Mouse (Mus musculus): Measurements from ENCODE around the gene Nme7. TPM values are rescaled to one million over a fixed set of nuclear protein-coding genes. Genes with fewer than 3 reads are reported as not detected.

Gene Nme7
- polyA plus RNA-seq, 1 experiment from 2014 or later: 16.1 TPM

- 65% methylated on average over 6 of the region's 6 CpGs for WGBS
- Histone ChIP-seq H3K4me3 (no peak overlapping the region), H3K9ac (peak overlapping the region; percentile 4; the same call in 1 of the 2 replicates), H3K36me3 (peaks cover 32% of the 10 kb centered on the region; the same call in 1 of the 2 replicates), H3K9me3 (replicated peaks) (no peaks in the 10 kb centered on the region), H3K4me1 (replicated peaks) (peaks cover 57% of the 10 kb centered on the region), H3K27ac (peak overlapping the region; percentile 32), H3K27me3 (peaks cover 3% of the 10 kb centered on the region; the same call in 1 of the 2 replicates), H3K4me2 (no peak overlapping the region)
- no peak for ATAC-seq (replicated peaks; ENCODE audit: insufficient number of reproducible peaks, insufficient read depth, low FRiP score, low read depth)
Measured at GRCm38 (mm10) chr1:164452580-164452979, 148.7 kb downstream of the Nme7 start.

GRCm38 (mm10) chr1:164453146-164453545 lies 149.2 kb downstream of the Nme7 start:
- peak overlapping the region; percentile 32 for H3K27ac ChIP-seq
- H3K4me1 ChIP-seq (replicated peaks): peaks cover 57% of the 10 kb centered on the region
- H3K36me3 ChIP-seq: peaks cover 26% of the 10 kb centered on the region; the same call in 1 of the 2 replicates
- 80% methylated on average over 8 of the region's 8 CpGs for WGBS
- H3K9me3 ChIP-seq (replicated peaks): no peaks in the 10 kb centered on the region
- peaks cover 3% of the 10 kb centered on the region; the same call in 1 of the 2 replicates for H3K27me3 ChIP-seq
- peak overlapping the region; percentile 65 for H3K4me2 ChIP-seq
- no peak for ATAC-seq (replicated peaks; ENCODE audit: insufficient number of reproducible peaks, insufficient read depth, low FRiP score, low read depth)
- H3K4me3 ChIP-seq: 0 out of 2 replicates have a peak overlapping the region, but pooled peaks have one; percentile 5
- peak overlapping the region; percentile 4; the same call in 1 of the 2 replicates for H3K9ac ChIP-seq

GRCm38 (mm10) chr1:164453739-164454138 lies 149.8 kb downstream of the Nme7 start:
- Histone ChIP-seq H3K36me3 (peaks cover 20% of the 10 kb centered on the region; the same call in 1 of the 2 replicates), H3K9ac (no peak overlapping the region), H3K27ac (peak overlapping the region; percentile 79), H3K9me3 (replicated peaks) (no peaks in the 10 kb centered on the region), H3K4me1 (replicated peaks) (peaks cover 61% of the 10 kb centered on the region), H3K4me3 (peak overlapping the region; percentile 71), H3K27me3 (peaks cover 8% of the 10 kb centered on the region; the same call in 1 of the 2 replicates), H3K4me2 (peak overlapping the region; percentile 65)
- WGBS: 65% methylated on average over 5 of the region's 5 CpGs
- no peak for ATAC-seq (replicated peaks; ENCODE audit: insufficient number of reproducible peaks, insufficient read depth, low FRiP score, low read depth)

GRCm38 (mm10) chr1:164454747-164455400 lies 151.0 kb downstream of the Nme7 start:
- peak overlapping the region; percentile 52 for H3K9ac ChIP-seq
- peaks cover 53% of the 10 kb centered on the region for H3K4me1 ChIP-seq (replicated peaks)
- H3K36me3 ChIP-seq: peaks cover 15% of the 10 kb centered on the region; the same call in 1 of the 2 replicates
- H3K4me2 ChIP-seq: peak overlapping the region; percentile 65
- WGBS: 21% methylated on average over 14 of the region's 14 CpGs
- H3K27ac ChIP-seq: peak overlapping the region; percentile 79
- peaks cover 9% of the 10 kb centered on the region; the same call in 1 of the 2 replicates for H3K27me3 ChIP-seq
- no peaks in the 10 kb centered on the region for H3K9me3 ChIP-seq (replicated peaks)
- no peak for ATAC-seq (replicated peaks; ENCODE audit: insufficient number of reproducible peaks, insufficient read depth, low FRiP score, low read depth)
- H3K4me3 ChIP-seq: peak overlapping the region; percentile 71

- Histone ChIP-seq H3K9ac (peak overlapping the region; percentile 95), H3K27ac (peak overlapping the region; percentile 98), H3K4me3 (peak overlapping the region; percentile 71), H3K27me3 (peaks cover 9% of the 10 kb centered on the region; the same call in 1 of the 2 replicates), H3K9me3 (replicated peaks) (no peaks in the 10 kb centered on the region), H3K36me3 (peaks cover 12% of the 10 kb centered on the region; the same call in 1 of the 2 replicates), H3K4me1 (replicated peaks) (peaks cover 52% of the 10 kb centered on the region), H3K4me2 (peak overlapping the region; percentile 80)
- WGBS: 26% methylated on average over 7 of the region's 7 CpGs
- ATAC-seq (replicated peaks; ENCODE audit: insufficient number of reproducible peaks, insufficient read depth, low FRiP score, low read depth): no peak
Measured at GRCm38 (mm10) chr1:164455614-164456013, 151.7 kb downstream of the Nme7 start.

GRCm38 (mm10) chr1:164456065-164456464 lies 152.1 kb downstream of the Nme7 start:
- H3K4me3 ChIP-seq: peak overlapping the region; percentile 71
- peaks cover 12% of the 10 kb centered on the region; the same call in 1 of the 2 replicates for H3K36me3 ChIP-seq
- H3K27ac ChIP-seq: peak overlapping the region; percentile 98
- WGBS: 13% methylated on average over 6 of the region's 6 CpGs
- H3K9me3 ChIP-seq (replicated peaks): no peaks in the 10 kb centered on the region
- H3K27me3 ChIP-seq: peaks cover 9% of the 10 kb centered on the region; the same call in 1 of the 2 replicates
- peak overlapping the region; percentile 80 for H3K4me2 ChIP-seq
- peak overlapping the region; percentile 95 for H3K9ac ChIP-seq
- no peak for ATAC-seq (replicated peaks; ENCODE audit: insufficient number of reproducible peaks, insufficient read depth, low FRiP score, low read depth)
- H3K4me1 ChIP-seq (replicated peaks): peaks cover 52% of the 10 kb centered on the region

GRCm38 (mm10) chr1:164456731-164457130 lies 152.8 kb downstream of the Nme7 start:
- Histone ChIP-seq H3K27me3 (peaks cover 9% of the 10 kb centered on the region; the same call in 1 of the 2 replicates), H3K9ac (peak overlapping the region; percentile 95), H3K4me2 (peak overlapping the region; percentile 80), H3K27ac (peak overlapping the region; percentile 98), H3K4me3 (peak overlapping the region; percentile 71), H3K4me1 (replicated peaks) (peaks cover 52% of the 10 kb centered on the region), H3K36me3 (peaks cover 12% of the 10 kb centered on the region; the same call in 1 of the 2 replicates), H3K9me3 (replicated peaks) (no peaks in the 10 kb centered on the region)
- ATAC-seq (replicated peaks; ENCODE audit: insufficient number of reproducible peaks, insufficient read depth, low FRiP score, low read depth): no peak
- 5% methylated on average over 8 of the region's 8 CpGs for WGBS

- Histone ChIP-seq H3K27ac (peak overlapping the region; percentile 98), H3K9me3 (replicated peaks) (no peaks in the 10 kb centered on the region), H3K36me3 (peaks cover 7% of the 10 kb centered on the region; the same call in 1 of the 2 replicates), H3K4me2 (peak overlapping the region; percentile 80), H3K4me1 (replicated peaks) (peaks cover 55% of the 10 kb centered on the region), H3K9ac (peak overlapping the region; percentile 95), H3K4me3 (peak overlapping the region; percentile 71), H3K27me3 (peaks cover 9% of the 10 kb centered on the region; the same call in 1 of the 2 replicates)
- ATAC-seq (replicated peaks; ENCODE audit: insufficient number of reproducible peaks, insufficient read depth, low FRiP score, low read depth): peak; percentile 68
- under 1% methylated on average over 62 of the region's 76 CpGs for WGBS
Measured at GRCm38 (mm10) chr1:164457531-164458244, 153.8 kb downstream of the Nme7 start.

GRCm38 (mm10) chr1:164458245-164458613 lies 154.3 kb downstream of the Nme7 start, which contains the start of gene Atp1b1:
Gene Atp1b1 (minus strand): TSS chr1:164458355.
- Histone ChIP-seq H3K4me3 (peak within 1 kb of the TSS; percentile 71), H3K27ac (peak within 1 kb of the TSS; percentile 98), H3K36me3 (peaks cover 1% of the 10 kb centered on the region; the same call in 1 of the 2 replicates), H3K9ac (peak within 1 kb of the TSS; percentile 95), H3K27me3 (peaks cover 9% of the 10 kb centered on the region; the same call in 1 of the 2 replicates), H3K4me2 (peak within 1 kb of the TSS; percentile 80), H3K9me3 (replicated peaks) (no peaks in the 10 kb centered on the region), H3K4me1 (replicated peaks) (peaks cover 50% of the 10 kb centered on the region)
- under 1% methylated on average over 35 of the region's 35 CpGs for WGBS
- ATAC-seq (replicated peaks; ENCODE audit: insufficient number of reproducible peaks, insufficient read depth, low FRiP score, low read depth): peak; percentile 89

GRCm38 (mm10) chr1:164458621-164459051 lies 154.7 kb downstream of the Nme7 start:
- peak overlapping the region; percentile 80 for H3K4me2 ChIP-seq
- ATAC-seq (replicated peaks; ENCODE audit: insufficient number of reproducible peaks, insufficient read depth, low FRiP score, low read depth): peak; percentile 37
- peak overlapping the region; percentile 98 for H3K27ac ChIP-seq
- peaks cover 45% of the 10 kb centered on the region for H3K4me1 ChIP-seq (replicated peaks)
- H3K36me3 ChIP-seq: no peaks in the 10 kb centered on the region
- H3K9ac ChIP-seq: peak overlapping the region; percentile 95
- H3K27me3 ChIP-seq: peaks cover 9% of the 10 kb centered on the region; the same call in 1 of the 2 replicates
- 2% methylated on average over 22 of the region's 22 CpGs for whole genome bisulfite sequencing
- H3K9me3 ChIP-seq (replicated peaks): no peaks in the 10 kb centered on the region
- H3K4me3 ChIP-seq: peak overlapping the region; percentile 71
